Mouse (Mus musculus): Measurements from ENCODE around the gene Styx. TPM values are rescaled to one million over a fixed set of nuclear protein-coding genes. Genes with fewer than 3 reads are reported as not detected.
"Not testable (repeated sequence)": the region's sequence is repeated elsewhere in the genome, so short reads cannot be mapped to it uniquely, and the experiment has no call there.

Gene Styx
- polyA plus RNA-seq, 1 experiment from 2014 or later: 22.9 TPM

DNA sequence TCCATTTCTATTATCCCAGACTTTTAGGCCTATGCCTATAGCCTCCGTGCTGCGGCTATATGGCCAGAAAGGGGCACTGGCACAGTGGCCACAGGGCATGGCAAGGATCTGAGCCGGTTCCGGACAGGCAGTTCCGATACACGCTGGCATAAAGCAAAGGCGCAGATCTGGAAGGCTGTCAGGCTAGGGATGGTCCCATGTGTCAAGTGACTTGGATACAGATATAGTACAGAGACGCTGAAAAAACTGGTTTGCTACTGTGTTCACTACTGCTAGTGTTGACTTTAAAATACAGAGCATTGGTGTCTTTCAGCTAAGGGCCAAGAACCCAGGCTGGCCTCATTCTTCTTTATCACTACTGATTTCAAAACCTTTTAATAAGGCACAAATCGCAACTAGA, 106.1 kb downstream of the Styx start:
- peaks cover 42% of the 10 kb centered on the region for H3K4me1 ChIP-seq (replicated peaks)
- no peak overlapping the region for H3K4me2 ChIP-seq
- peak overlapping the region; percentile 57; the same call in 1 of the 2 replicates for H3K27ac ChIP-seq
- DNase-seq (no peak), ATAC-seq (ENCODE audit: low read depth) (no peak)
- peaks cover 10% of the 10 kb centered on the region for H3K36me3 ChIP-seq
- H3K9ac ChIP-seq: no peak overlapping the region
- H3K4me3 ChIP-seq (replicated peaks): no peak overlapping the region
- no peaks in the 10 kb centered on the region for H3K27me3 ChIP-seq
- no peaks in the 10 kb centered on the region for H3K9me3 ChIP-seq (replicated peaks)
- WGBS (ENCODE audit: insufficient replicate concordance): 72% methylated on average over 9 of the region's 9 CpGs

DNA sequence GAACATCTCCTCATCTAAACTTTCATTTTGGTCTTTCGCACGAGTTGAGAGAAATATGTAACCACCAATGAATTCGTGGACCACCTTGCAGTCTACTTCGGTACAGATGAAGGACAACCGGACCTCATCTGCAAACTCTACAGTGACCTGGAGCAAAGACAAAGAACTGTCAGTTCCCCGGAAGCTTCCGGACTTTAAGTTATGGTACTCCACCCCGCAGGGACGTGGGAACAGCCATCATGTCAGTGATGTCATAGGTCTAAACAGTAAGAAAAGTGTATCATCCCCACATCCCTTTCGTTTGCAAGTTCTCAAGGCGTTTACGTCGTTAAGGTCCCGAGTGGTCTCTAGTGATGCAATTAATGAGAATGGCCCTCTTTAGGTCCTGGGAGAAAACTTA, 109.0 kb downstream of the Styx start:
- DNase-seq: no peak
- H3K27ac ChIP-seq: no peak overlapping the region
- no peak overlapping the region for H3K9ac ChIP-seq
- H3K9me3 ChIP-seq (replicated peaks): no peaks in the 10 kb centered on the region
- H3K4me1 ChIP-seq (replicated peaks): peaks cover 26% of the 10 kb centered on the region
- no peak for ATAC-seq (ENCODE audit: low read depth)
- H3K36me3 ChIP-seq: peaks cover 15% of the 10 kb centered on the region
- no peak overlapping the region for H3K4me2 ChIP-seq
- 83% methylated on average over 14 of the region's 14 CpGs for WGBS (ENCODE audit: insufficient replicate concordance)
- H3K4me3 ChIP-seq (replicated peaks): no peak overlapping the region
- no peaks in the 10 kb centered on the region for H3K27me3 ChIP-seq

DNA sequence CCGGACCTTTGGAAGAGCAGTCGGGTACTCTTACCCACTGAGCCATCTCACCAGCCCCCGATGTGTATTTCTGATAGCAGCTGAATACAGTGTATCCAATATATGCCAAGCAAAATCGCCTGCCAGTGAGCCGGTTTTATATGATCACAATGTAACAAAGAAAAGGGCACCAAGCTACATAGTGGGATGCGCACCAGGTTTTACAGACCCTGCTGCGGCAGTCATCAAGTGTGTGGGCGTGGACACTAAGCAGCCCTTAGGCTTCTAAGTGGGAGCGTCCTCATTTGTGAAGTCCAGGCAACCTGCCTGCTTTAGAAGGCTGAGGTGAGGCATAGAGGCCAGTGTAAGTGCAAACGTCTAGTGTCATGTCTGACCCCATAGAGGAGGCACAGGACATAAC, 109.6 kb downstream of the Styx start:
- no peak overlapping the region for H3K9ac ChIP-seq
- no peak overlapping the region for H3K27ac ChIP-seq
- H3K27me3 ChIP-seq: no peaks in the 10 kb centered on the region
- no peak overlapping the region for H3K4me2 ChIP-seq
- peaks cover 24% of the 10 kb centered on the region for H3K4me1 ChIP-seq (replicated peaks)
- H3K36me3 ChIP-seq: peaks cover 15% of the 10 kb centered on the region
- H3K9me3 ChIP-seq (replicated peaks): no peaks in the 10 kb centered on the region
- DNase-seq (no peak), ATAC-seq (ENCODE audit: low read depth) (no peak)
- 70% methylated on average over 10 of the region's 10 CpGs for WGBS (ENCODE audit: insufficient replicate concordance)
- H3K4me3 ChIP-seq (replicated peaks): no peak overlapping the region

DNA sequence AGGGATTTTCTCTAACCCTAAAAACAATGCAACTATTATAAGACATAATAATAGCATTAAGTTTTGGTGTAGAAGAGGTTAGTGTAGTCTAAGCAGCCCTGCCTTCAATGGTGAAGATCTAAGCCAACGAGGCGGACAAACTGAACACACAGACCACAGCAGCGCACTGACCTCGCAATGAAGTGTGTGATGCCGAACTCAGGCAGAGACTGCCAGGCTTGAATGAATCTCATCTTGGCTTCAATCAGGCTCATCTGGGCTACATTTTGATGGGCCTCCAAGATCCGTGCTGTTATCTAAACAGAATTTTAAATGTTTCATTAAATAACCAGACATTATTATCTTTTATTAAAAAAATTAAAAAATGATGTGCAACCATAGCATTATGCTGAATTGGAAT, 111.1 kb downstream of the Styx start:
- no peak for ATAC-seq (ENCODE audit: low read depth)
- DNase-seq: no peak
- Histone ChIP-seq H3K27ac (no peak overlapping the region), H3K27me3 (no peaks in the 10 kb centered on the region), H3K9me3 (replicated peaks) (no peaks in the 10 kb centered on the region), H3K4me3 (replicated peaks) (no peak overlapping the region), H3K4me1 (replicated peaks) (peaks cover 12% of the 10 kb centered on the region; the same call in 1 of the 2 replicates), H3K36me3 (peaks cover 24% of the 10 kb centered on the region), H3K9ac (no peak overlapping the region), H3K4me2 (no peak overlapping the region)
- 73% methylated on average over 6 of the region's 6 CpGs for WGBS (ENCODE audit: insufficient replicate concordance)

DNA sequence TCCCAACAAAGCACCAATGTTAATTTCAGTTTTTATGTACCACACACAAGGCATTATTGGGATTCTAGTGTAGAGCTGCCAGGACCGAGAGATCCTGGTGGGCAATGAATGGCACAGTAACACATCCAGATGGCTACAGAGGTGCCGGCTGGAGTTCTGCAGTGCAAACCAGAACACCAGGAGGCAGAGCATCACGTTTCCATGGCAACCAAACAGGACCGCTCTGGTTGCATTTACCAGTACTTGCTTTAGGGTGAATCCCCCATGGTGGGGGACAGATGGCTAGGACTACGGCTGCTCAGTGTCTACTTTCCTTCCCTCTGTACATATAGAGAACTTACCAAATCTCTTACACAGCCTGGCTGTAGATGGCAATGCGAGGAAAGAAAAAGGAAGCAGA, 111.5 kb downstream of the Styx start:
- peaks cover 10% of the 10 kb centered on the region; the same call in 1 of the 2 replicates for H3K4me1 ChIP-seq (replicated peaks)
- no peak overlapping the region for H3K27ac ChIP-seq
- H3K36me3 ChIP-seq: peaks cover 25% of the 10 kb centered on the region
- no peak for ATAC-seq (ENCODE audit: low read depth)
- H3K27me3 ChIP-seq: no peaks in the 10 kb centered on the region
- no peak for DNase-seq
- H3K9me3 ChIP-seq (replicated peaks): no peaks in the 10 kb centered on the region
- H3K9ac ChIP-seq: no peak overlapping the region
- H3K4me3 ChIP-seq (replicated peaks): no peak overlapping the region
- H3K4me2 ChIP-seq: no peak overlapping the region
- 60% methylated on average over 6 of the region's 6 CpGs for WGBS (ENCODE audit: insufficient replicate concordance)

DNA sequence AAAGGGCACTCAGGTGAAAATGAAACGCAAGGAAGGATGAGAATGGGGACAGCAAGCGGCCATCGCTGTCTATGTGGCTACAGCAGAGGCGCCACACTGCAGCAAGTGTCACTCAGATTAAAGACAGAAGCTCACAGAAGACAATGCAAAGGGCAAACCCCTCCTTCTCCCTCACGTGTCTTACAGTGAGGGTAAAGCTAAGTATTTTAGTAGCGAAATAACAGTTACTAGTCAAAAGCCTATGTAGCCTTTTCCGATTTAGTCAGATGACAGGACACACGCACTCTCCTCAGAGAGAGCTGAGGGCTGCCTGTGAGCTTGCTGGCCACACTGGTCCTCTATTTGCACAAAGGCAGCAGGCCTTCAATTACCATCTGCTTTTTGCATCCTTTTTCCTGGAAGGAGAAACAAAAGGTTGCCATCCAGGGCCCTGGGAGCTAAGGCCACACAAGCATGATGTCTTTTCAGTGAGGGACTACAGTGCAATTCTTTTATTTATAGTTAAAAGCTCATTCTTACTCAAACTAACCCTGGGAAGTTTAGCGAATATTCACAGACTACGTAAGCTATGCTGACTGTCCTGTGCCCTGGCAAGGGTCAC, 112.1 kb downstream of the Styx start:
- Histone ChIP-seq H3K27me3 (no peaks in the 10 kb centered on the region), H3K27ac (peak overlapping the region; percentile 31), H3K9me3 (replicated peaks) (no peaks in the 10 kb centered on the region), H3K36me3 (peaks cover 25% of the 10 kb centered on the region), H3K4me3 (replicated peaks) (no peak overlapping the region), H3K9ac (no peak overlapping the region), H3K4me2 (no peak overlapping the region), H3K4me1 (replicated peaks) (peaks cover 10% of the 10 kb centered on the region; the same call in 1 of the 2 replicates)
- no peak for ATAC-seq (ENCODE audit: low read depth)
- WGBS (ENCODE audit: insufficient replicate concordance): 66% methylated on average over 10 of the region's 10 CpGs
- DNase-seq: no peak

DNA sequence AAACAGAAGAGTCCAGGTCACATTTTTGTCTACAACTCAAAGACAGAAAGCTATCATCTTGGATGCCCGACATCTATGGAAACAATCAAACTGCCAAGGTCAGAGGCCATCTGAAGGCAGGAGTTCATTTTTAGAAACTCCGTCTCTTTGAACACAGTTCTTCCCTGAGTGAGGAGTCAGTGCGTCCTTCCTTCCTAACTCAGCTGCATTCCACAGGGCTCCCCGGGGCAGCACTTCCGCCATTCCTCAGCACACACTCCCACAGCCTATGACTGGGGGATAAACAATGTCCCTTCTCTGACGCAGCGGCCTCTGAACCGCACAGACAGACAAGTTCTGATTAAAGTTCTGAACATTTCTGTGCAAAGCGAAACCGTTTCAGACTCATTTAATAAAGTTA, 112.7 kb downstream of the Styx start:
- H3K4me1 ChIP-seq (replicated peaks): peaks cover 10% of the 10 kb centered on the region; the same call in 1 of the 2 replicates
- WGBS (ENCODE audit: insufficient replicate concordance): 37% methylated on average over 10 of the region's 10 CpGs
- DNase-seq: no peak
- no peaks in the 10 kb centered on the region for H3K27me3 ChIP-seq
- no peak overlapping the region for H3K4me2 ChIP-seq
- peaks cover 25% of the 10 kb centered on the region for H3K36me3 ChIP-seq
- H3K4me3 ChIP-seq (replicated peaks): no peak overlapping the region
- peak; percentile 58; the same call in 1 of the 2 replicates for ATAC-seq (ENCODE audit: low read depth)
- no peak overlapping the region for H3K9ac ChIP-seq
- H3K27ac ChIP-seq: peak overlapping the region; percentile 31
- H3K9me3 ChIP-seq (replicated peaks): no peaks in the 10 kb centered on the region

DNA sequence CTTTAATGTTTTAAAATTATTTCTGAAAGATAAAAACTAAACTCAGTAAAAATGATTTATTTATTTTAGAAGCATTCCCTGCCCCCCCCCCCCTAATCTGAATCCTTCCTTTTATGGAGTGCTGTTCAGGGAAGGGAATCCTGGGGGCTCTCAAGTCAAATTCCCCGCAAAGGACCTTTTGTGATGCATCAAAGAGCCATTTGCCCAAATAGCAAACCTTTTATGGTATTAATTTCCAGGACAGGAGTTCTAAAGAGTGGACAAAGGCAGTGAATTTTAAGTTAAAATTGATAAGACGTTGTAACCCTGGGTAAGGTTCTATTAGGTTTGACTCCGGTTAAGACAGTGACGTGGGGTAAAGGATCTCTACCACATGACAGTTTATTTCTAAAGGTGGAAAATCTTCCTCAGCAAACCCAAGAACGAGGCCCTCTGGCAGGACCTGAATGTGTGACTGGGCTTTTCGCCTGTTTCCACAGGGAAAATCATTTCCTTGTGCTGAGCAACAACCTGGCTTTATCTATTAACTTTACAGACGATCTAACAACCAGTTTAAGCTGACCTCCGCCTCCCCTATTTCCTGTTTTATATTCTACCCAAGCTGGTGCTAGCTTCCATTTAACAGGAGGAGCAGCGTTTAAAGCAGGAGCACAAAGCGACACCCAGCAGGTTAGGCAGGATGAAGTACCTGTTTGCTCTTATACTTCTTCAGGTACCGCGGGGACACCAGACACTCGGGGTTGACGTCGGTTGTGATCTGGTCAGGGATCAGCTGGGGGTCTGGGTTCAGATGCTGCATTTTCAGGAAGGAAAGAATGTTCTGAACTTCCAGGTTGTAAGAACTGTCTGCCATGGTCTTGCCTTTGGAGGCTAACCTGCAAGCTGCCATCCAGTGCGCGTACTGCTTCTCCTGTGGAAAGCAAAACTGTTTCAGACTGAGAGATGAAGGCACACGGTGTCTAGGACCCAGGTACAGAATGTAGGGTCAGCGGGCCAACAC, 113.4 kb downstream of the Styx start:
- ATAC-seq (ENCODE audit: low read depth) (no peak), DNase-seq (no peak)
- no peaks in the 10 kb centered on the region for H3K9me3 ChIP-seq (replicated peaks)
- peaks cover 10% of the 10 kb centered on the region; the same call in 1 of the 2 replicates for H3K4me1 ChIP-seq (replicated peaks)
- no peak overlapping the region for H3K9ac ChIP-seq
- no peak overlapping the region for H3K4me3 ChIP-seq (replicated peaks)
- H3K36me3 ChIP-seq: peaks cover 31% of the 10 kb centered on the region
- H3K27ac ChIP-seq: peak overlapping the region; percentile 2; the same call in 1 of the 2 replicates
- no peak overlapping the region for H3K4me2 ChIP-seq
- no peaks in the 10 kb centered on the region for H3K27me3 ChIP-seq
- 64% methylated on average over 19 of the region's 19 CpGs for WGBS (ENCODE audit: insufficient replicate concordance)

DNA sequence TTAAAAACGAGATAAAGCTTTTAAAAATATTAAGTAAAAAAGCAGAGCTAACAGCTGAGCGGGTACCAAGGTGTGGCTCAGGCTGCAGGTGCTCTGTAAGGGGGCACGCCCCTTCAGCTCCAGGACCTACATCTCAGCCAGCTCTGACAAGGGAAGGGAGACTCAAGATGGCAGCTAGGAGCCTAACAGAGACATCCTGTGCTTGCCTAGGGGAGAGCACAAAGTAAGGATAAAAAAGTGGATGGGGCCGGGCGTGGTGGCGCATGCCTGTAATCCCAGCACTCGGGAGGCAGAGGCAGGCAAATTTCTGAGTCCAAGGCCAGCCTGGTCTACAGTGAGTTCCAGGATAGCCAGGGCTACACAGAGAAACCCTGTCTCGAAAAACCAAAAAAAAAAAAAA, 115.5 kb downstream of the Styx start:
- H3K4me3 ChIP-seq (replicated peaks); H3K27ac ChIP-seq; H3K27me3 ChIP-seq; DNase-seq; H3K9ac ChIP-seq; H3K4me2 ChIP-seq; ATAC-seq (ENCODE audit: low read depth); H3K9me3 ChIP-seq (replicated peaks): not testable (repeated sequence)
- Histone ChIP-seq H3K4me1 (replicated peaks) (peaks cover 10% of the 10 kb centered on the region; the same call in 1 of the 2 replicates), H3K36me3 (peaks cover 33% of the 10 kb centered on the region)
- 74% methylated on average over 8 of the region's 8 CpGs for WGBS (ENCODE audit: insufficient replicate concordance)

DNA sequence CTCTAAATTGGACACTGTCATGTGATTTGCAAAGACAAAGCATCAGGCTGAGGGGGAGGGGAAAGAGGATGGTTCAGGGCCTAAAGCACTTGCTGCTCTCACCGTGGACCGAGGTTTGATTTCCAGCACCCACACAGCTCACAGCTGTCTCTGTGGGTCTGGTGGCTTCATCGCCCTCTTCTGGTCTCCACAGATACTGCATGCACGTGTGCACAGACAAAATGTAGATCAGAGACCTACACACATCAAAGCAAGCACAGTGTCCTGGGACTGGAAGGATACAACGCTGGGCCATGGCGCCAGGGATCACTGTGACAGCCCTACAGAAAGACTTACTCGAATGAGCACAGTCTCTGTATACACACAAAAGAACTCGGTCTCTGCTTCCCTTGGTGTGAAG, 118.6 kb downstream of the Styx start:
- H3K4me1 ChIP-seq (replicated peaks): peaks cover 10% of the 10 kb centered on the region
- H3K4me2 ChIP-seq: no peak overlapping the region
- WGBS (ENCODE audit: insufficient replicate concordance): 74% methylated on average over 8 of the region's 8 CpGs
- H3K27ac ChIP-seq: no peak overlapping the region
- H3K27me3 ChIP-seq: no peaks in the 10 kb centered on the region
- DNase-seq (no peak), ATAC-seq (ENCODE audit: low read depth) (no peak)
- no peaks in the 10 kb centered on the region for H3K9me3 ChIP-seq (replicated peaks)
- no peak overlapping the region for H3K4me3 ChIP-seq (replicated peaks)
- no peak overlapping the region for H3K9ac ChIP-seq
- peaks cover 32% of the 10 kb centered on the region for H3K36me3 ChIP-seq
